Mouse (Mus musculus) embryonic facial prominence, embryonic 11.5 days (tissue): Measurements from ENCODE around the gene Jazf1. TPM values are rescaled to one million over a fixed set of nuclear protein-coding genes. Genes with fewer than 3 reads are reported as not detected.

Experiments
- ATAC-seq: fragments of 200-750 bp; cut with Nextera tagmentation; replicated peaks from 2 replicates; pipeline ENCODE4 v1.8.0; 2017; ENCODE audit warnings: low read depth; ENCODE audit not compliant: insufficient number of reproducible peaks, low FRiP score, low TSS enrichment
- DNase-seq: peaks from one replicate; pipeline ENCODE4 v3.0.0-alpha.2; 2015; ENCODE audit warnings: low spot score
- H3K27ac ChIP-seq: fragments of 300-500 bp; sonication (generic); replicated peaks from 2 replicates; pipeline ENCODE4 v1.5.1; 2014; ENCODE audit warnings: mild to moderate bottlenecking, low read depth, low read length, control low read depth
- H3K27me3 ChIP-seq: fragments of 300-500 bp; sonication (generic); 2 replicates; pipeline ENCODE4 v1.6.1; 2014; ENCODE audit warnings: mild to moderate bottlenecking, low read length, moderate library complexity, mixed read lengths; ENCODE audit not compliant: control insufficient read depth, insufficient read depth
- H3K36me3 ChIP-seq: fragments of 300-500 bp; sonication (generic); replicated peaks from 2 replicates; pipeline ENCODE4 v1.6.1; 2014; ENCODE audit warnings: low read depth, mild to moderate bottlenecking, low read length, moderate library complexity, mixed read lengths; ENCODE audit not compliant: control insufficient read depth, insufficient read depth
- H3K4me1 ChIP-seq: fragments of 300-500 bp; sonication (generic); 2 replicates; pipeline ENCODE4 v1.6.1; 2014; ENCODE audit warnings: low read length, mixed read lengths; ENCODE audit not compliant: control insufficient read depth, insufficient read depth
- H3K4me2 ChIP-seq: fragments of 300-500 bp; sonication (generic); 2 replicates; pipeline ENCODE4 v1.6.1; 2014; ENCODE audit warnings: low read depth, mild to moderate bottlenecking, control low read depth, low read length, moderate library complexity
- H3K4me3 ChIP-seq: fragments of 300-500 bp; sonication (generic); 2 replicates; pipeline ENCODE4 v1.5.1; 2014; ENCODE audit warnings: low read depth, low read length, control low read depth
- H3K9ac ChIP-seq: fragments of 300-500 bp; sonication (generic); replicated peaks from 2 replicates; pipeline ENCODE4 v1.6.1; 2014; ENCODE audit warnings: mild to moderate bottlenecking, control low read depth, low read length
- H3K9me3 ChIP-seq: fragments of 300-500 bp; sonication (generic); replicated peaks from 2 replicates; pipeline ENCODE4 v1.6.1; 2016; ENCODE audit warnings: mild to moderate bottlenecking, low read length, inconsistent platforms, mixed read lengths; ENCODE audit not compliant: control insufficient read depth
- WGBS: fragments of 180-500 bp; shearing (Covaris S2); extraction: QIAGEN DNeasy Blood & Tissue Kit; methylation state at CpG from one replicate; pipeline ENCODE4 v1.1.7; 2014; 5-methylcytosine and 5-hydroxymethylcytosine counted together
- polyA plus RNA-seq: library from polyadenylated mRNA; unstranded; fragments of >200 nt; fragmentation: Nextera tagmentation; extraction: Ambion mirVana; gene quantifications from 2 replicates; pipeline ENCODE4 v1.2.1, GENCODE M21; 2014

Gene Jazf1
- polyA plus RNA-seq, 1 experiment from 2014 or later = 5.0 TPM

DNA sequence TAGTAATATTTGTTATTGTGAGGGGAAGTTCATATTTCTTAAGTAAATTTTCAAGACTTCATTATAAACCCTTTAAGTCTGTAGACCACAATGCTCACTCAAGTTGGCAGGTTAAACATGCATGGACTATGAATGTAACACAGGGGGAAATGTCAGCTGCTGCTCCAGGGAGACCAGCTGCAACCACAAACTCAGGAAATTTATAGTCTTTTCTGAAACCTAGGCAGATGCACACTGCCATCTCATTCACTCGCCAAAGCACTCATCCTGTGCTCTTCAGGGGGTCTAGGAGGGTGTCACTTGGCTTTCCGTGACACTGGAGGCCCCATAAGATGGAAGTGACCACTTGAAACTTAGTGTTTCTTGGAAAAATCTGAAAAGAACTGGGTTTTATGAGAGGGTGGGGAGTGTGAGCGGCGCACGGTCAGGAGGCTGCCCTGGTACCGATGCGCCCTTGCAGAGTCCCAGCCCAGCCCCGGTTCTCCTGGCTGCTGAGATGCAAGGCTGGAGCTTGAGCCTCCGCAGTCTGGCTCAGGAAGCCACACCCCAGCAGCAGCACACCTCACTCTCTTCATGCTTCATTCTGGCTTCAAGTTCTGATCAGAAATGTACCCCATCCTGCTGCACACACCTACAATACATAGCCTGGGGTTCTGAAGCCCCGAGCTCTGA, 251.1 kb downstream of the Jazf1 start:
- Histone ChIP-seq H3K36me3 (no peaks in the 10 kb centered on the region), H3K4me1 (no peaks in the 10 kb centered on the region), H3K9ac (no peak overlapping the region), H3K9me3 (no peaks in the 10 kb centered on the region), H3K27me3 (no peaks in the 10 kb centered on the region), H3K4me2 (no peak overlapping the region), H3K4me3 (no peak overlapping the region), H3K27ac (no peak overlapping the region)
- 83% methylated on average over 10 of the region's 10 CpGs for WGBS
- ATAC-seq (no peak), DNase-seq (no peak)

DNA sequence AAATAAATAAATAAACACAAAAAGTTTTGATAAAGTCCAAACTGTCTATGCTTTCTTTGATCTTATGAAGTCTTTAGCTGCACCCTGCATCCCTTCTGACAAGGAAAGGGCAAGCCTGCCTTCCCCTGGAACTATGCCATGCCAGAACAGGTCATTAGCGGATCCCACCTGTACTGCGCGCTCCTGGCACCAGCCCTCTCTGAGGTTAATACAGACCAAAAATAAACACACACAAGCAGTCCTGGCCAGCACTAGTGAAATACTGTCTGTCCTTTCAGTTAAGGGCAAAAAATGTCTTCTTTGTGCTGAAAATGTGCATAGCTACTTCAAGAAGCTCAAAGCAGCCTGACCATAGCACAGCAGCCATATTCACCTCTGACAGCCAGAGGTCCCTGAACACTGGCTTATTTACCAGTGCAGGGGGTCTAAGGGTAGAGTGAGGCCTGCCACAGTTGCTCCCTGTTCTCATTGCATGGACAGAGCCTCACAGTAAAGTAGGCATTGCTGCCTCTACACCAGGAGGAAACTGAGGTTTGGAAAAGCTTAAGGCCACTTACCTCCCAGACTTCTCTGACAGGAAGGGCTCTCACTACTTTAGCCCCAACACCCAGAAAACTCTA, 263.1 kb downstream of the Jazf1 start:
- no peak for ATAC-seq

DNA sequence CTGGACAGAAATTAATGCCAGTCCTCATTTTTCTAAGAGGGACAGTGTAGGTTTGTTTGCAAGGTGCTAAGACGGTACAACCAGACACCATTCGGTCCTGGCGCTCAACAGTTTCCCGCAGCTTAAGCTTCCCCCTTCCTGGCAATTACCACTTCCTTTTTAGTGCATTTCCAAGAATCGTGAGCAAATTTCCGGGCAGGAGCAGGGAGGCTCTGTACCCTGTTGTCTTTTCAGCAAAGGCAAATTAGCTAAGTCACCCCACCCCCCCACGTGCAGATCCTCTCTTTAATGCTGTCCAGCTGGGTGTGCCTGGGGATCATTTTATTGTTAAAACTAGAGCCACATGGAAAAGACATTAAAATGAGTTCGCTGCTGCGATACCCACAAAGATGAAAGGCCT, 266.2 kb downstream of the Jazf1 start:
- Histone ChIP-seq H3K4me2 (no peak overlapping the region), H3K27ac (no peak overlapping the region), H3K4me3 (no peak overlapping the region), H3K4me1 (no peaks in the 10 kb centered on the region; the same call in 1 of the 2 replicates), H3K27me3 (no peaks in the 10 kb centered on the region), H3K36me3 (no peaks in the 10 kb centered on the region), H3K9me3 (no peaks in the 10 kb centered on the region), H3K9ac (no peak overlapping the region)
- WGBS = 29% methylated on average over 9 of the region's 9 CpGs
- ATAC-seq (no peak), DNase-seq (peak; percentile 66)

More for the DNA sequence above, 263.1 kb downstream of the Jazf1 start:
- DNase-seq = no peak
- Histone ChIP-seq H3K36me3 (no peaks in the 10 kb centered on the region), H3K27me3 (no peaks in the 10 kb centered on the region), H3K9me3 (no peaks in the 10 kb centered on the region), H3K4me2 (no peak overlapping the region), H3K9ac (no peak overlapping the region), H3K4me3 (no peak overlapping the region), H3K27ac (no peak overlapping the region), H3K4me1 (no peaks in the 10 kb centered on the region; the same call in 1 of the 2 replicates)
- 93% methylated on average over 3 of the region's 3 CpGs for WGBS

DNA sequence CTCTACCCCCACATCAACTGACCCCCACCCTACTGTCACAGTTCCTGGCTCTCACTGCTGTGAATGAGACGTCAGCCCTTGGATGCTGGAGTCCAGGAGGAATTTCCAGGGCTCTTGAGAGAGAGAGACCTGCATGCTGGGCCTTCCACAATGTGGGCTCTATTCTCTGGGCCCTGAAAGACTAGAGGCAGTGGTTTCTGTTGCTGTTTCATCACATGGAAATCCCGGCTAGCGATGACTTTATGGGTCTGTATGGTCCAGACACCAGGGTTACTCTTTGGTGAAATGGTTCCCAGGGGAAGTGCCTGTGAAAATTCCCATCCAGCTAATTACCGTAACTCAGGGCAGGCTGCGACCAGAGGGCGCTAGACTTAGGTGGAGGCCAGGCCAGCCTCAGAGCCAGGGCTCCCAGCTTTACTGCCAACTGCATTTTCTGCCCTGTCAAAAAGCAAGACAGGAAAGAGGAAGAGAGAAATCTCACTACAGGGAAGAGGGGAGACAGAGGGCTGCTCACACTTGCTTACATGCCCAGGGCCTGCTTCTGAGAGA, 271.1 kb downstream of the Jazf1 start:
- DNase-seq = no peak
- Histone ChIP-seq H3K4me2 (no peak overlapping the region), H3K9ac (no peak overlapping the region), H3K4me3 (no peak overlapping the region), H3K27me3 (no peaks in the 10 kb centered on the region), H3K27ac (no peak overlapping the region), H3K36me3 (no peaks in the 10 kb centered on the region), H3K4me1 (no peaks in the 10 kb centered on the region; the same call in 1 of the 2 replicates), H3K9me3 (no peaks in the 10 kb centered on the region)
- ATAC-seq = no peak
- 45% methylated on average over 6 of the region's 6 CpGs for WGBS

DNA sequence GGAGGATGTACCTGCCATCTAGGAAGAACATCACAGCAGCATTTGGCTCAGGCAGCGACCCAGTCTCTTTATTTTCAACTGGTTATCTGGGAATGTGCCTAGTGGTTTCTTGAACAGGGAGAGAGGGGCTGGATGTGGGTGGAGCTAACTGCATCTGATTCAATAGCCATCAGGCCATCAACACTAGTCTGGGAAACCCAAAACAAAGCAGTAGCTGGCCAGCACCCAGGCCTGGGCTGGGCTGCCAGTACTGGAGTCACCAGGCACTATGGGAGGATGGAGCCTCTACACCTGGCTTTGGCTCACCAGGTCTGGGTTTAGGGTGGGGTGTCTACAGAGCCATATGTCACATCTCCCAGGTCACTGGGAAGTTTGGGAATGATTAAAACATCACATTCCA, 271.7 kb downstream of the Jazf1 start:
- Histone ChIP-seq H3K4me3 (no peak overlapping the region), H3K9ac (no peak overlapping the region), H3K36me3 (no peaks in the 10 kb centered on the region), H3K4me2 (no peak overlapping the region), H3K9me3 (no peaks in the 10 kb centered on the region), H3K27ac (no peak overlapping the region), H3K4me1 (no peaks in the 10 kb centered on the region), H3K27me3 (no peaks in the 10 kb centered on the region)
- ATAC-seq = no peak
- no peak for DNase-seq
- WGBS = 85% methylated on average over 1 of the region's 1 CpGs

DNA sequence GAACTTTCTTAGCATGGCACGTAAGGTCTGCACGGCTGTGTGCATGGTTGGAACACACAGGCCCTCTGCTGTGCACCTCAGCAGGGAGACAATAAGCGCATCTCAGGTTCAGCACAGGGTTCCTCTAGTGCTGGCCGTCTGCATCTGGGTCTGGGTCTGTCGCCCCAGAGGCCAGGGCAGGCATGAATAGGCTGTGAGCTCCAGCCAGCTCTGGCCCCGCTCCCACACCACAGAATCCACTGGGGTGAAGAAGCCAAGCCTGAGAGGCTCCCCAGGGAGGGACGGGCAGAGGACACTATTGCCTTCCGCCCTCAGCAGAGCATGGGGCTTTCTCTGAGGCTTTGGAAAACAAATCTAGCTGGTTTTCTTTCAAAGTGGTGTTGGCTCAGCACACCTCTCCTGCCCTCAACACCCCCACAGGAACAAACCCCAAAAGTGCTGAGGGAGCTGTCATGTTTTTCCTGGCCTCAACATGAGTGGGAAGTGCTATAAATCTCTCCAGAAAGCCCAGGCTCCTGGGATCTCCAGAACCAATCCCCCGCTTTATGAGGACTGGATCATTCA, 272.3 kb downstream of the Jazf1 start:
- Histone ChIP-seq H3K27ac (no peak overlapping the region), H3K4me2 (no peak overlapping the region), H3K9ac (no peak overlapping the region), H3K4me3 (no peak overlapping the region), H3K27me3 (no peaks in the 10 kb centered on the region), H3K4me1 (no peaks in the 10 kb centered on the region), H3K9me3 (no peaks in the 10 kb centered on the region), H3K36me3 (no peaks in the 10 kb centered on the region)
- ATAC-seq (no peak), DNase-seq (no peak)
- WGBS = 71% methylated on average over 9 of the region's 9 CpGs

DNA sequence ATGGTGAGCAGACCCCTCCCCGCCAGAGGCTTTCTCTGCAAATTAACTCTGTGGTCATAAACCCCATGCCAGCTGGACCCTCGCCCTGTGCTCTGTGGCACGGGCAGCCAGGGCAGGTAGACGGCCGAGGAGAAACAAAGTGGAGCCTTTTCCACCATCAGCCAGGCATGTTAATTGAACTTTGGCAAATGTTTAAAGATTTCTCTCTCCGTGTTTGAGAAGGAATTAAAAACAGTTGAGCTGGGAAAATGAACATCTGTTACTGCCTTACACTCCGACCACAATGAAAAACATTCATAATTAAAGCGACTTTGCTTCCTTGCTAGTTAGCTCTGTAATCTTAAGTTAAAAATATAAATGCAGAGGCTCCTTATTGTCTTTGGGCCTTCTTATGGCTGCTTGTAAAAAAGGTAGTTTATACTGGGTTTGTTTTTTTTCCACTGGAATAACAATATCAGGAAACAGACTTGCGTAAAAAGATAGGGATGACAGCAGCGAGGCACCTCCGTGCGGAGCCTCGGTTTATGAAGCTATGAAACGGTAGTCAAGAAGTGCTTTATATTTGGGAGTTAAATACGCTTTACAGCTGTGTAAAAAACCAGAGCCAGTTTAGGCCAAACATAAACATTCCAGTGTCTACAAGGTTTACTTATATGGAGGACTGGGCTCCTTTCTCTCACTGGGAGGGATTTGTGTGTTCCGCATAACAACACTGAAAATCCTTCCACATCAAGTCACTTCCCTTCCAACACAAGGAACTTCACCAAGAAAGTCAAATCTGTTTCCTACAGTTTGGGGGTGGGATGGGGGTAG, 273.2 kb downstream of the Jazf1 start:
- ATAC-seq (no peak), DNase-seq (peak; percentile 24)
- H3K27me3 ChIP-seq = no peaks in the 10 kb centered on the region
- H3K27ac ChIP-seq = no peak overlapping the region
- H3K9ac ChIP-seq = no peak overlapping the region
- no peak overlapping the region for H3K4me2 ChIP-seq
- H3K4me3 ChIP-seq = no peak overlapping the region
- H3K36me3 ChIP-seq = no peaks in the 10 kb centered on the region
- WGBS = 57% methylated on average over 16 of the region's 16 CpGs
- H3K4me1 ChIP-seq = no peaks in the 10 kb centered on the region
- no peaks in the 10 kb centered on the region for H3K9me3 ChIP-seq
